Mouse (Mus musculus) spleen, adult 2 months (tissue): ENCODE results near the gene Tbc1d1.

Experiments
- CTCF ChIP-seq: fragments of 200-500 bp; IDR thresholded peaks from 2 replicates; pipeline ENCODE4 v1.5.1; 2011; ENCODE audit warnings: mild to moderate bottlenecking, inconsistent platforms; ENCODE audit not compliant: insufficient read depth, insufficient read length, insufficient replicate concordance; ENCODE audit errors: extremely low read depth
- POLR2A ChIP-seq: fragments of 200-500 bp; IDR thresholded peaks from 2 replicates; pipeline ENCODE4 v1.6.1; 2011; ENCODE audit warnings: low read depth, low read length, inconsistent platforms

DNA sequence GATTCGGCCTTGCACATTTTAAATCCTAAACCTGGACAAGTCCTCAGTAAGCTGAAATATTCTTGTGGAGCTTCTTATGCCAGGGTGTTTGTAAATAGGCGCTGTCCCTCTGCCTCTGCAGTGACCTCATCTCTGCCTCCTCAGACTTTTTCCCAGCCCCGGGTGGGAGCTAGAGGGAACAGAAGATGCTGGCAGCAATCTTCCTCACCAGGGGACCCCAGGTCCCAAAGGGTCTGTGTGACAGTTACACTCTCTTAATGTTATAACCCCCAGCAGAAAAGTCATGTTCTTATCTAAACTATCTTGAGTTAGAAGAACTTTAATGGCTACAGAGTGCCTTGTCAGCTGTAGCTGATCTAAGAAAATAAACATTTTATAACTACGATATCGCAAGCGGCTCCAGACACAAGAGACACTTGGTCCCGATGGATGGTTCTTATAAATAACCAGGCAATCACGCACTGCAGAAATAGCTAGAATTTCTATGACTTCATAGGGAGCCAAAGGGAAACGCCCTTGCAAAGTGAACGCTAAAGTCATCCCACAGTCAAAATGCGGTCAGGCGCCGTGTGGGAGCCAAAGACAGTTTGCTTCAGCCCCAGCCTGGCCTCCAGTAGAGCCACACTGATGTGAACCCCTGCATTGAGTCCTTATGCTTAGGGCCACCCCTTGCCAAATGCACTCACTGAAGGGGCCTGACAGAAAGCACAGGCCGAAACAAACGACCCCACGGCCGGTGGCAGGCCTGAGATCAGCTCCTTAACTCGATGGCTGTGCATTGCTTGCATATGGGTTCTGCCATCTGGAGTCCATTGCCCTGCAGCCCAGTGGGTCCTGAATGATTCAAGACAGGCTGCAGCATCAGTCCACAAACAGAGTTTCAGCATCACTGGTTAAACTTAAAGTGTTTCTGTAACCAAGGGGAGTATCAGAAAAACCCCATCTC lies 202.8 kb downstream of the Tbc1d1 start:
- TF ChIP-seq CTCF (no peak), POLR2A (no peak)
